Mouse (Mus musculus): Measurements from ENCODE around the gene Olfr213. TPM values are rescaled to one million over a fixed set of nuclear protein-coding genes. Genes with fewer than 3 reads are reported as not detected.

Gene Olfr213
- not detected for polyA plus RNA-seq (2017; shearing (Covaris generic))

DNA sequence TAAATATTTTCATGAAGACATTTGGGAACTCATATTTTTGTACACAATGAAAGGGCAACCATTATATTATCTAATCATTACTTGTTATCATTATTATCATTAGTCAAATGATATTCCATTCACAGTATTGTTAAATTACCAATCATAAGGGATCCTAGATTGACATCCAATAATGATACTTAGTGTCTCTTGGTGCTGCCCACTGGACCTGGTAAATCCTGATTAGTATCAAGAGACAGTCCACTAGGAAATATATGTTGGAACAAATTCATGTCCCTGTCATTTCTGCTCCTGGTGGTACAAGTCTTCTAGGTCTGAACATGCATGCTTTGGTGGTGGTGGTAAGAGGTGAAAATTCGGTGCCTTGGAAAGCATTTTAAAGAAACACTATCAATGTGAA is at the start of gene Olfr213:
Olfr213 (plus strand) TSS at position 301 of the 400 bp plus-strand sequence.

DNA sequence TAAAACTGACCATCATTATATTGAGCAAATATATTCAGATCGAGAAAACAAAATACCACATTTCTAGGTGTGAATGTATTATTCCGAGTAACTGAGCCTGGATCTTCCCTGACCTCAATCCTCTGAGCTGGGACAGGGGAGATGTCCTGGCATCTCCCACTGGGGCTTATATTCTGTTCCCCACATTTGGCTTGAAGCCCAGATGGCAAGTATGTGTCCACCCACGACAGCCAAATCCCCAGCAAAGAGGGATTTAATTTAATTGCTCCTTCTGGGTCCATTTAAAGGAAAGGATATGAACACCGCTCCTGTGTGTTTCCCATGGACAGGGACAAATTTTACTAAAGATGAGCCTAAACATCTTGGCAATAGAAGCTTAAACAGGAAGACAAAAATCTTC is 49.5 kb upstream of the Olfr213 start, which contains the start of gene Olfr211:
Olfr211 (plus strand) TSS at position 301 of the 400 bp plus-strand sequence.

DNA sequence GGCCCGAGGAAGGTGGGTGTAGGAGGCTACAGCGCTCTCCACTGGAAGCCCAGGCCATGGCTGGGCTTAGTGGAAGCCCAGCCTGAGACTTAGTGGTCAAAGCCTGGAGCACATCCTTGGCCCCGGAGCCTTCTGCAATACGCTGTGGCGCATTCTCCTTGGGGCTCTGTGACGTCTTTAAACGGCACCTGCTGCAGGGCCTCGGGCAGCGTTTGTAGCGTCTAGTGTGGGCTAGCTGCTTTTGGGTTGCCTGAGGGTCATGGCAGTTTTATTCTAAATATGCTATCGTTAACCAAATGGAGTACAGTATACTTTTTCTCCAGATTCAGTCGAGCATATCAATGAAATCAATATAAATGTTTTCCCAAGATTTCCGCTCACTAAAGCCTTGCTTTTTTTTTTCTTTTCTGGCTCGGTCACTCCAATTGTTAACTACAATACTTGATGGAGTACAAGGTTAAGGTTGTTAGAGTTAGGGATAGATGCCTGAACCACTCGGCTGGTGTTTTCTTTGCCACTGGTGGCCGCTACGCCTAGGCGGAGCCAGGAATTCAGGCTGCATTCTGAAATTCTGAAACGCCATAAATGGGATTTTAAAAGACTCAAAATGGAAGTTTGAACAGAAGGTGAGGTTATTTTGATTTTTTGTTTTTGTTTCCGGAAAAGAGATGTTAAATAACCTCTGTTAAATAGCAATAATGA is 31.8 kb upstream of the Olfr213 start, which contains the start of gene Olfr212:
Olfr212 (plus strand) TSS at position 215 of the 702 bp plus-strand sequence.

DNA sequence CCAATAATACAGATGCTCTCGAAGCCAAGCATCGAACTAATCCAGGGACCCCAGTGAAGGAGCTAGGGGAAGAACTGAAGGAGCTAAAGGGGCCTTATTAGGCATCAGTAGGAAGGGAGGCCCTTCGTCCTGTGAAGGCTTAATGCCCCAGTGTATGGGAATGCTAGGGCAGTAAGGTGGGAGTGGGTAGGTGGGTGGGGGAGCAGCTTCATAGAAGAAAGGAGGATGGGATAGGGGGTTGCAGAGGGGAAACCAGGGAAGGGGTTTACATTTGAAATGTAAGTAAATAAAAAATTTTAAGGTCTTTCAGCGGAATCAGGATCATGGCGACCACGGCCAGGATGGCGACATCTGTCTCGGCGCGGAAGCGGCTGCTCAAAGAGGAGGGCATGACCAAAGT is 12.6 kb downstream of the Olfr213 start, which contains the start of gene Gm5580:
Gm5580 (plus strand) TSS at position 301 of the 400 bp plus-strand sequence.

GRCm38 (mm10) chr6:116553935-116554334 is 15.7 kb downstream of the Olfr213 start, which contains the start of gene Olfr214:
Gene Olfr214, plus strand, starts transcription at chr6:116554235.

GRCm38 (mm10) chr6:116584095-116584494 is 45.8 kb downstream of the Olfr213 start, which contains the start of gene Olfr215:
Gene Olfr215, minus strand, starts transcription at chr6:116584195.

Other genes with a start within 250 kb of the Olfr213 start
- 0.50 TPM for gene March8, start 200.4 kb upstream of the Olfr213 start, polyA plus RNA-seq (2017; shearing (Covaris generic))
- gene Alox5, start 77.3 kb upstream of the Olfr213 start, polyA plus RNA-seq (2017; shearing (Covaris generic)) = not detected
- not detected for gene Olfr211, start 49.4 kb upstream of the Olfr213 start, polyA plus RNA-seq (2017; shearing (Covaris generic))
- 0.11 TPM for gene Olfr212, start 31.9 kb upstream of the Olfr213 start, polyA plus RNA-seq (2017; shearing (Covaris generic))
- gene Gm5580, start 12.7 kb downstream of the Olfr213 start, polyA plus RNA-seq (2017; shearing (Covaris generic)) = not detected
- gene Olfr214, start 15.8 kb downstream of the Olfr213 start, polyA plus RNA-seq (2017; shearing (Covaris generic)) = not detected
- gene Olfr215, start 45.7 kb downstream of the Olfr213 start, polyA plus RNA-seq (2017; shearing (Covaris generic)) = not detected
- 33.8 TPM for gene Zfp422, start 90.5 kb downstream of the Olfr213 start, polyA plus RNA-seq (2017; shearing (Covaris generic))
- gene Depp1, start 112.2 kb downstream of the Olfr213 start, polyA plus RNA-seq (2017; shearing (Covaris generic)) = not detected
- gene Rassf4, start 135.5 kb downstream of the Olfr213 start, polyA plus RNA-seq (2017; shearing (Covaris generic)) = 2.8 TPM
- 0.05 TPM for gene Tmem72, start 178.5 kb downstream of the Olfr213 start, polyA plus RNA-seq (2017; shearing (Covaris generic))

Data from inflammation-experienced regulatory T-cells, adult 16 weeks (primary cell).